Mouse (Mus musculus) left cerebral cortex, postnatal 14 days (tissue): ENCODE results near the gene Trim80. TPM values are rescaled to one million over a fixed set of nuclear protein-coding genes. Genes with fewer than 3 reads are reported as not detected.
A peak's percentile ranks its signal among the peaks of the same experiment; 100 is the strongest.
"Not testable (repeated sequence)": the region's sequence is repeated elsewhere in the genome, so short reads cannot be mapped to it uniquely, and the experiment has no call there.

Experiments
- DNase-seq, 2 experiments: peaks; one replicate each; pipeline ENCODE4 v3.0.0; 2021 to 2022; ENCODE audit warnings: low spot score in 2 of 2, mixed read lengths in 1 of 2
- intact Hi-C: fragments of 180-260 bp; cut with DNase I; formaldehyde crosslinking; loops from one replicate; pipeline ENCODE4 v1.15.1; 2025
- microRNA-seq, 2 experiments: library from miRNA; unstranded; fragments of <30 nt; microRNA quantifications; one replicate each; pipeline ENCODE4 v1.2.0; 2022
- total RNA-seq, 2 experiments: library from RNA; stranded (reverse); gene quantifications; 2 replicates each; pipeline ENCODE4 v1.2.3; 2021

The Trim80 gene
- total RNA-seq, 2 experiments from 2014 or later: not detected

DNA sequence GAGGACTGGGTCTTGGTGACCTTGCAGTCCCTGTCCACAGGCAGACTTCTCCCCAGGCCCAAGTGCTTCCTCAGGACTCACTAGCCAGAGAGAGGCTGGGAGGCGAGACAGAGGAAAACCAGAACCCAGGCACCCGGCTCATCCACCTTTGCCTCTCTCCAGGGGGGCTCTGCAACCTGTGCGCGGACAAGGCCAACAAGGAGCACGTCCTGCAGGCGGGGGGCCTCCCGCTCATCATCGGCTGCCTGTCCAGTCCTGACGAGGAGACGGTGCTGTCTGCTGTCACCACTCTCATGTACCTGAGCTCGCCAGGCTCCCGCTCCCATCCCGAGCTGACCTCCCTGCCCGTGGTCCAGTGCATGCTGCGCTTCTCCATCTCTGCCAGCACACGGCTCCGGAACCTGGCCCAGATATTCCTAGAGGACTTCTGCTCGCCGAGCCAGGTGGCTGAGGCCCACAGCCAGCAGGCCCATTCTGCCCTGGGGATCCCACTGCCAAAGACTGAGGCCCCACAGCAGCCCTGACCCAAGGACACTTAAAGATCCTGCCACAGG, 48.3 kb downstream of the Trim80 start:
- DNase-seq: no peak
- intact Hi-C loops: loop anchor here (10.0 kb wide), 1 partner anchor 96 kb away; no protein-coding TSS in a partner anchor

DNA sequence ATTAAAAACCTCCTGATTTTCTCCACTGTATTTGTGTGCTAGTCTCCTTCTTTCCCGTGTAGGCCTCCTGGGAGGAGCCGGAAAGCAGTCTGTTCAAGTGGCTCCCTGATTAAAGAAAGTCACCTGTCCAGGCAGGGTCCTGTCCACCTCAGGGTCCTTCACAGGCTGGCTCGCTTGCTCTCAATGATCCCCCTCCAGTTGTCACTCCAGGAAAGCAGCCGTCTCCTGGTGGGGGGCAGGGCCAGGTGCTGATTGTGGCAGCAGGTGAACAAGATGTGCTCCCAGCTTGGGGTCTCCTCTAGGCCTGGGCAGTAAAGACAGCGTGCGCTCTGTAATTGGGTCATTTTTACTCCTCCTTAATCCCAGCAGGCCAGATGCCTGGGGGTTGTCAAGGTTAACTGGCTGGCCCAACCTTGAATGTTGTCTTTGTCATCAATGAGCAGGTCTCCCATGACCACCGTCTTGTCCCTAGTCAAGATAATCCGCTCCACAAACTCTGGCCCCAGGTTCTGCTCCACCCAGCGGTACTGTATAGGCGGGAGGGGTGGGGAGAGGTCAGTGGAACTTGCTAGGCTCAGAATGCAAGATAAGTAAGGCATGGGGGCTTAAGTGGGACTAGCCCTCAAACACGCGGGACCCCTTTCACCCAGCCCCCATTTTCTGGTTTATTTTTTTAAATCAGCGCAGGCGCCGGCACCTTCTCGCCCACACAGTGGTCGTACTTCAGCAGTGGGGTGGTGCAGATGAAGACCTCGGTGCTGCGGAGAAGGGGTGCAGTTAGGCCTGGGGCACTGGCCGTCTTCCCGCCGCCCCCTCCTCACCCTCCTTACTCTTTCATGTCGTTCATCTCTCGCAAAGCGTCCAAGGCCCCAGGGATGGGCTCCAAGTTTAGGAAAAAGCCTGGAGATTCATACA, 50.4 kb downstream of the Trim80 start:
- intact Hi-C loops: loop anchor here (2.0 to 10.0 kb wide), 2 partner anchors 46 to 114 kb away; partner anchors contain the start of genes Gga3, Mrps7 and Sumo2
- DNase-seq: no peak

DNA sequence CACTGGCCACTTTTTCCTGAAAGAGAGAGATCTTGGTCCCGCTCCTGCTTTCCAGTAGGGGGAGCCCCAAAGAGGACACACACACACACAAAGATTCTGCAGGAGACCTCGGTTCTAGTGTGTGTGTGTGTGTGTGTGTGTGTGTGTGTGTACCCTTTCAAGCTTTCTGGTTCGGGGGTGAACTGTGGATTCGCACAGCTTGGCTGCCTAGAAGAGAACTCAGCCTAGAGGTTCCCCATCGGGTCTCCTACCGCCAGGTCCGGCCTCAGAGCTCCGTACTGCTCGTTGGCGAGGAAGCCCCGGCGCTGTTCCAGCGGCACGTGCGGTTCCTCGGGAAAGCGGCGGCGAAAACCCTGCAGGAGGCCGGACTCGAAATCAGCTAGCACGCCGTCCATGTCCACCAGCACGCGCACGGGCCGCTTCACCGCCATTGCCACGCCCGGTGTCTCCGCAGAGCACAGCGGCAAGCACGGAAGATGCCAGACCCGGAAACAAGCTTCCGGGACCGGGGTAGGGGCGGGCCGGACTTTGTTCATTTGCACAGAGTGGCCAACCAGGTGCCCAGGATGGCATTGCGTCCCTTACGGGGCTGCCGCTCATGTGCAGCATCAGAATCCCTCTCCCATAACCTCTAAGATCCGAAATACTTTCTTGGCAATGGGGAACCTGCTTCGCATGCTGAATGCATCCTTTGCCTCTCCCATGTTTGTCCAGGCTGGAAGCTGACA, 51.2 kb downstream of the Trim80 start, which contains the start of gene Nt5c:
Gene Nt5c, minus strand, starts transcription at position 507 of the 728 bp plus-strand sequence.
- intact Hi-C loops: loop anchor here (2.0 to 10.0 kb wide), 2 partner anchors 45 to 113 kb away; partner anchors contain the start of genes Gga3, Mrps7 and Sumo2

DNA sequence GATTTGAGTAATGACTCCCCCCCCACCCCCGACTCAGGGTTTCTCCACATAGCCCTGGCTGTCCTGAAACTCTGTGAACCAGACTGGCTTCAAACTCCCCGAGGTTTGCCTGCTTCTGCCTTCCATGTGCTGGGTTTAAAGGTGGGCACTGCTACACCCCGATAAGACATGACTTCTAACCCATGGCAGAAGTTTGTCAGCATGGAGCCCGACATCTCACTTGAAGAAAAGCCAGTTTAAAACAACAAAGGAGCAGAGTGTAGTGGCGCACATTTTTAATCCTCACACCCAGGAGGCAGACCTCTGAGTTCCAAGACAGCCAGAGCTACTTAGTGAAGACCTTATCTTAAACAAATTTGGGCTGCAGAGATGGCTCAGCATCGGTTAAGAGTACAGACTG, 52.0 kb downstream of the Trim80 start:
- no peak for DNase-seq
- intact Hi-C loops: loop anchor here (10.0 kb wide), 1 partner anchor 112 kb away; the partner anchor contains the start of genes Gga3 and Mrps7

More for the DNA sequence above, 51.2 kb downstream of the Trim80 start, which contains the start of gene Nt5c:
- DNase-seq: peak; percentile 84 to 91

DNA sequence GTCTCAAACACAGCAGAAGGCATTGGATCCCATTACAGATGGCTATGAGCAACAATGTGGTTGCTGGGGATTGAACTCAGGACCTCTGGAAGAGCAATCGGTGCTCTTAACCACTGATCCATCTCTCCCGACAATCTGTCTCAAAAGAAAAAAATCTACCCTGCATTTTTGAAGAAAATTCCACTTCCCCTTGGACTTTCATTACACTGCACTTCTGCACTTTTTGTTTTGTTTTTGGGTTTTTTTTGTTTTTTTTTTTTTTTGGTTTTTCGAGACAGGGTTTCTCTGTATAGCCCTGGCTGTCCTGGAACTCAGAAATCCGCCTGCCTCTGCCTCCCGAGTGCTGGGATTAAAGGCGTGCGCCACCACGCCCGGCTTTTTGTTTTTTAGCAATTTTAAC, 56.2 kb downstream of the Trim80 start:
- intact Hi-C loops: loop anchor here (10.0 kb wide), 1 partner anchor 108 kb away; the partner anchor contains the start of genes Gga3 and Mrps7

More for the DNA sequence above, 56.2 kb downstream of the Trim80 start:
- not testable (repeated sequence) for DNase-seq

Small RNA genes lying within 50 kb of the gene (microRNA-seq; reads per million reads assigned to microRNA genes)
- gene Mir3968: 0.26 to 0.67 reads per million in 2 experiments

Other genes with a start within 250 kb of the Trim80 start
- gene Grin2c, start 173.3 kb upstream of the Trim80 start, total RNA-seq: 10 to 100 TPM; 39.9 TPM
- 10 to 100 TPM; 19.6 to 20.8 TPM for gene Fdxr, start 163.5 kb upstream of the Trim80 start, total RNA-seq
- gene Fads6, start 142.9 kb upstream of the Trim80 start, total RNA-seq: 1 to 10 TPM; 7.2 to 7.5 TPM
- gene Otop2, start 133.4 kb upstream of the Trim80 start, total RNA-seq: under 1 TPM in 1 of 2 experiments, not detected in 1; 0.38 TPM
- gene Ush1g, start 118.5 kb upstream of the Trim80 start, total RNA-seq: under 1 TPM; 0.33 to 0.44 TPM
- gene Otop3, start 105.8 kb upstream of the Trim80 start, total RNA-seq: not detected
- 100 to 1,000 TPM in 1 of 2 experiments, 10 to 100 TPM in 1; 98.7 to 101 TPM for gene Hid1, start 72.8 kb upstream of the Trim80 start, total RNA-seq
- gene Cdr2l, start 58.6 kb upstream of the Trim80 start, total RNA-seq: 10 to 100 TPM; 15.4 to 17.0 TPM
- gene Mrpl58, start 36.8 kb upstream of the Trim80 start, total RNA-seq: 100 to 1,000 TPM; 101 to 112 TPM
- 100 to 1,000 TPM; 423 to 448 TPM for gene Atp5h, start 20.6 kb upstream of the Trim80 start, total RNA-seq
- 10 to 100 TPM; 65.5 to 66.2 TPM for gene Kctd2, start 20.4 kb upstream of the Trim80 start, total RNA-seq
- under 1 TPM in 1 of 2 experiments, not detected in 1; 0.15 TPM for gene Slc16a5, start 21.9 kb downstream of the Trim80 start, total RNA-seq
- gene Armc7, start 35.1 kb downstream of the Trim80 start, total RNA-seq: 10 to 100 TPM in 1 of 2 experiments, 1 to 10 TPM in 1; 9.7 to 10.1 TPM
- gene Nt5c, start 51.3 kb downstream of the Trim80 start, total RNA-seq: 10 to 100 TPM; 75.9 TPM
- 100 to 1,000 TPM; 206 TPM for gene Jpt1, start 73.8 kb downstream of the Trim80 start, total RNA-seq
- gene Sumo2, start 95.7 kb downstream of the Trim80 start, total RNA-seq: 100 to 1,000 TPM; 338 to 354 TPM
- gene Nup85, start 123.9 kb downstream of the Trim80 start, total RNA-seq: 10 to 100 TPM; 39.6 to 47.4 TPM
- 10 to 100 TPM; 47.4 to 49.8 TPM for gene Mrps7, start 163.4 kb downstream of the Trim80 start, total RNA-seq
- 10 to 100 TPM; 68.3 to 75.5 TPM for gene Gga3, start 163.5 kb downstream of the Trim80 start, total RNA-seq
- gene Mif4gd, start 172.4 kb downstream of the Trim80 start, total RNA-seq: 10 to 100 TPM; 14.8 to 17.4 TPM
- gene Slc25a19, start 187.8 kb downstream of the Trim80 start, total RNA-seq: 10 to 100 TPM; 55.1 to 58.1 TPM